Mouse (Mus musculus): Measurements from ENCODE around the gene Olfr435.
"Not testable (repeated sequence)": the region's sequence is repeated elsewhere in the genome, so short reads cannot be mapped to it uniquely, and the experiment has no call there.

The Olfr435 gene

DNA sequence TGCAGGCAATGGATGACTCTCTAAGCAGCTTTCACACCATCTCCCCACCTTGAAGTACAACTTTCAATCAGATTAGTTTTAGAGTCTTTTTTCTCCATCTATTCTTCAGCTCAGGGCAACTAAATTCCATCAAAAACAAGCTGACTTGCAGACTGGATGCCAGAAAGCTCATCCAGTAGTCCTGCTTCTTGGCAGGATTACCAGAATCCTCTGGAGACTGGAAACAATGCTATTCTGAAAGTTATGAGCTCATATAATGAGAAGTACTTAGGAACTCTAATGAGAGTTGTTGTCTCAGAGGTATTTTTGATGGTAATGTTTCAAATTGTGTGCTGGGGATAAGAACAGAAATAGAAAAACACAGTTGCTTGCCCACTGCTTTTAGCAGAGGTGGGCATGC, at the start of gene Olfr435:
Gene Olfr435 (plus strand): TSS at position 366 of the 400 bp plus-strand sequence.
- DNase-seq (ENCODE audit: low spot score), result no peak

DNA sequence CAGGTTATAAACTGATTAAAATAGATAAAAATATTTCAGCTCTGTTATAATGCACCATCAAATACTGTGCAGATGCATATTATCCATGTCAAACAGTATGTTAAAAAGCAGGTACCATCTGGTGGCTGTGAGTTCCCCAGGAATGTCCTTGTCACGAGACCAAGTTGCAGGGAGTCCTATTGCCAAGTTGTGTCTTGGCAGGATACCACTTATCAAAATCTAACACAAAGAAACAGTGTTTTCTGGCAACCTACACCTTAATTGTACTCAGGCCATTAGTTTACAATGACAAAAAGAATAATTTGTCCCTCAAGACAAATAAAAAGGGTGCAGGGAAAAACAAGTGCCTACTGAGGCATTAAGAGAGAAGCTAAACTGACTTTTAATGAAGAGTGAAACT, 37.4 kb upstream of the Olfr435 start:
- DNase-seq (ENCODE audit: low spot score), result no peak

DNA sequence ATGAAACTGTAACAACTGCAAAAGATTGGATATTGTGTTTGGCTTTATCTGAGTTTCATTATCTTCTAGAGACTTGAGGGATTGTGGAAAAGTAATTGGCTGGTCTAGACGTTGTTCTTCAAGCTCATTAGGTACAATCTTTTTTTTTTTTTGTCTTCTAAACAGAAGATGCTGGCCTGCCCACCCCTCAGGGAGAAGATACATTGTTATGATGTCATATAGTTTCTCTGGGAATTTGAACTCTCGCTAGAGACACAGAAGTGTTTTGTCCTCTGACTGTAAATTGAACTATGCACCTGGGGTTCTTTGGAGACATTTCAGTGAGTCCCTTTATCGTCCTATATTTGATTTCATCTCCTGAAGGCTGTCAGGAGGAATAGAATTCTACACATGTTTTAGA, 34.0 kb upstream of the Olfr435 start, which contains the start of gene Olfr437:
Gene Olfr437 (plus strand): TSS at position 301 of the 400 bp plus-strand sequence.
- DNase-seq (ENCODE audit: low spot score), result no peak

DNA sequence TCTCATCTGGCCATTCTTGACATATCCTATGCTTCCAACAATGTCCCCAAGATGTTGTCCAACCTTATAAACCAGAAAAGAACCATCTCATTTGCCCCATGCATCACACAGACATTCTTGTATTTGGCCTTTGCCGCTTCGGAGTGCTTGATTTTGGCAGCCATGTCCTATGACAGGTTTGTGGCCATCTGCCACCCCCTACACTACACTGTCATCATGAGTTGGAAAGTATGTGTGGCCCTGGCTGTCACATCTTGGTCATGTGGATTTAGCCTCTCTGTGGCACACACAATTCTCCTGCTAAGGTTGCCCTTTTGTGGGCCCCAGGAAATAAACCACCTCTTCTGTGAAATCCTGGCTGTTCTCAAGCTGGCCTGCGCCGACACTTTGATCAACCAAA, 29.7 kb upstream of the Olfr435 start:
- no peak for DNase-seq (ENCODE audit: low spot score)

DNA sequence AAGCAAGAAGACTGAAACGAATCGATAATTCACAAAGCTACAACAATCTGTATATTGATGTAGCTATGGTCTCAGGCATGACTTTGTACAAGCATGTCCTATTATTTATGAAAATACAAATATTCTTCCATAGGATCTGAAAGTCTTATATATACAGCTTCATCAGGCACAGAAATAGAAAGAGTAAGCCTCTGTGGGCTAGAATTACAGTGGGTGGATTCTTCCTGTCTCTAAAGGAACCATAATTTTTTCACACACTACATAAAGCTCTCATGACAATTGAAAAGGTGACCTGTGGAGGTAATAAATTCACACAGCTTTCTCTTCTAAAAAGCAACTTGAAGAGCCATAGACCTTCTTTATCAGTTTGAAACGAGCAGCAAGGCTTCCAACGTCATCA, 25.1 kb upstream of the Olfr435 start, which contains the start of gene Olfr13:
Gene Olfr13 (plus strand): TSS at position 301 of the 400 bp plus-strand sequence.
- DNase-seq (ENCODE audit: low spot score), result no peak

DNA sequence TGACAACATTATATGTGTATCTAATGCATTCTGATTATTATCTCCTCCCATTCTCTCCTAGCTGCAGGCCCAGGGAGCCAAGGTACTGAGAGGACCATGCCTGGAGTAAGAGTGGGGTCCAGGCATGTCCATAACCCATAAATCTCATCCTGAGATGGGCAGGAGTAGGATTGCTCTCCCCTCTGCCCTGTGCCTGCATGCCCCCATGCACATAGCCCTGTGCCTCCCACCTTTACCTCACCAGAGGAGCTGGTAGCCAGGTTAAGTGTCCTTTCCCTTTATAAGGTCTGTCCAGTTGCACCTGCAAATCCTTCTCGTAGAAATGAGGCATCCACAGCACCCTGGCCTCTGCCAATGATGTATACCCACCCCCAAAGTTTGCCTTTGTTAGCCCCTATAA, 18.8 kb upstream of the Olfr435 start:
- DNase-seq (ENCODE audit: low spot score), result no peak

DNA sequence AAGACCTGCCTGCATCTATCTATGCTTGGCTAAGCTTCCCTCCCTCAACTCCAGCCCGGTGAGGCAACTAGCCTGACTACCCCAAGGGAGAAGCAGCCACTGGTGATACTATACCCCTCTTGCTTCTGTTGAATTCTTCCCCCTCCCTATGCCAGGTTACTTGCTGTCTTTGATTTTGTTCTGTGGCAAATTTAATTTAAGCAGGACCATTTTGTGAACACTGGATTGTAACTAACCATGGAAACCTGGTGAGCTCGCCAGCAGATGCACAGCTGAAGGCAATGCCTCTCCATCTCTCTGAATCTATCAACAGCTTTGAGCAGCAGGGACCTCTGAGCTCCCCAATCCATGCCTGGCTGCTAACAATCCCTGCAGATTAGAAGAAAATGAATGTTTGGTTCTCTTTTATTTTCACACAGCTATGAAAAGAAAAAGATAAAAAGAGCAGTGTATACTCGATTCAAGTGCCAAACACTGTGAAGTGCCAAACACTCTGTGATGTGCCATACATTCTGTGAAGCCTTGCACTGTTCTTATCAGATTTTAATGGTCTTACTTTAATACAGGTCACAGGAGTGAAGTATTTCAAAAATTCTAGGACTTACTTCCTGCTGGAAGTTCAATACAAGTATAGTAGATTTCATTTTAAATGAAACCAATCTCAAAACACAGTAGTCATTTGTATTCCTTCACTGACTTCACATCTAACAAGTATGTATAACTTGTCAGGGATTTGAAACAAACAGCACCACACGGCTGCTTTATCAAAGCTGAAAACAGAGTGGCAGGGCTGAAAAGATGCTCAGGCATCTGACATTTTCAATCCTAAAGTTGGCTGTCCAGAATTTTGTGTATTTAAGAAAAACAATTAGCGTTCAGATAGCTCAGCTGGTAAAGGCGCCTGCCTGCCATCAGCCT, 18.1 kb upstream of the Olfr435 start:
- no peak for DNase-seq (ENCODE audit: low spot score)

DNA sequence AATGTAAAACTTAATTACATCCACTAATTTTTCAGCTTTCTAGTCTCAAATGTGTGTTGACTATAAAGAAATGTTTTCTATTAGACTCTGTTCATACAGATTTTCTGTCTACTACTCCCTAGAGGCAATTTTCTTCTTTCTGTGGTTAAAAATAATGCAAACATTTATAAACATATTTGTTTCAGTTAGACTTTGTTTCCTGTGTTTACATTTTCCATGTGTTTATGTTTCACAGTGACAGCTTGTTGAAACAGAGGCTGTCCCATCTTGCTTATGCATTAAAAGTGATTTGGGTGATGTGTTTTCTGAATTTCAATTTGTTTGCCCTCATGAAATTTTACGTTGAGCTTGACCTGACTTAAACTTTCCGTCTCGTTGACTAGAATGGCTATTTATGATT, 6.0 kb upstream of the Olfr435 start:
- no peak for DNase-seq (ENCODE audit: low spot score)

DNA sequence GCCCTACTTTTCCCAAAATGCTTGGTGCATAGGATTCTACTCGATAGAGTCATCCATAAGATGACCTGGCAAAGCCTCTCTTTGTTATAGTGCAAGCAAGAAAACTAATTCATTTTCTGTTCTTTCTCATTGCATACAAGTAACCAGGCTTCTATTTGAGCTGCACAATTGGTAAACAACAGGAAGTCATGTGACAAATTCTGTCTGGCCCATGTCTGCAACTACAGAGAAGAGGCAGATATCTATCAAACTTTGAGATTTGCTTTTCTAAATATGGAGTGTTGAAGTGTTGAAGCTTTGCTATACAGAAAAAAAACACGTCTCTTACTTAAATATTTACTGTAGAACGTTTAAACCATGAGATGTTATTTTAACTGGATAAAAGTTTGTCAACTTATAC, 1.1 kb downstream of the Olfr435 start:
- DNase-seq (ENCODE audit: low spot score), result no peak

DNA sequence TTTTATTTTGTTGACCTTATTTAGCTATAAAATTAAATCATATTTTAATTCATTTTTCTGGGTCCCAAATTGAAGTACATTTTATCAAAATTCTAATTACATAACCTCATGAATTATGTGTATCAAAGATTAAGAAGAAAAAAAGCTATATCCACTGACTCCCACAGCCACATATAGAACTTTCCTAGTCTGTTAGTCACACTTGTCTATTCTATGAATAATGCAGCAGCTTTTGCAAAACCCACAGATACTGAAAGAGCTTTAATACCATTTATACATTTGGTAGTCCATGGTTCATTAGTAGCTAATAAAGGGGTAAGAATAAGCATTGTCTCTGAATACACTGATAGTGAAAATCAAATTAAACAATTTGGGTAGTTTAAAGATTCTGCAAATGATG, 5.8 kb downstream of the Olfr435 start:
- no peak for DNase-seq (ENCODE audit: low spot score)

DNA sequence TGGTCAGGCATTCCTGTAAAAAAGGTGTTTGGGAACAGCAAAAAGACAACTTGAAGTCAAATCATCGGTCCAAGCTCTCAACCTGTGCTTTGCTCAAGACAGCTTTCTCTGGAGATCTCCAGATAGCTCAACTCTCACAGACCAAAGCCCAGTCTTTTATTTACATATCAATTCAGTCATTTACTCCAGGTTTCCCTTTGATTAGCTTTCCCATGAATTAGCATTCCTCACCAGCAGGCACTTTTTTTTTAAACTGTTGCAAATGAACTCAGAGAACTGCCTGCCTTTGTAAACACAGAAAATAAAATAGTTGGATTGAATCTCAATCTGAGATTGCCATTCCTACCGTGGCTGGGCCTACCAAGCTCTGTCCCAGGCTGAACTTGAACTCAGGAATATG, 8.4 kb downstream of the Olfr435 start:
- DNase-seq (ENCODE audit: low spot score), result no peak

DNA sequence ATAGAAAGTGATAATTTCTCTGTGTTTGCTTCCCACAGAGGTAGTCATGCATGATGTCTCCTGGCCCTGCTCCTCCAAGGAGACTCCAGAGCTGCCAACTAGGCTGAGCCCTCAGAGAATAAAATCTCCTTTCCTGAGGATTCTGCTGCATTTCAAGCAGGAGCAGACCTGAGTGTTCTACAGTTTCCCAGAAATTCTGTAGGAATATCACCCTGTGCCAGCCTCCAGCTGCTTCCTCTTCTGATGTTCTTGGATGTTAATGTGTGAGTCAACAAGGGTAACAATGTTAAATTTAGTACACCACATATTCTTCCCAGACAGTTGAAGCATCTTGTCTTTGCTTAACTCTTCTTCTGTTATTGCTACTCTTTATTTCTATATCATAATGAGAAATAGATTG, 15.9 kb downstream of the Olfr435 start, which contains the start of gene Olfr434:
Gene Olfr434 (plus strand): TSS at position 149 of the 400 bp plus-strand sequence.
- not testable (repeated sequence) for DNase-seq (ENCODE audit: low spot score)

DNA sequence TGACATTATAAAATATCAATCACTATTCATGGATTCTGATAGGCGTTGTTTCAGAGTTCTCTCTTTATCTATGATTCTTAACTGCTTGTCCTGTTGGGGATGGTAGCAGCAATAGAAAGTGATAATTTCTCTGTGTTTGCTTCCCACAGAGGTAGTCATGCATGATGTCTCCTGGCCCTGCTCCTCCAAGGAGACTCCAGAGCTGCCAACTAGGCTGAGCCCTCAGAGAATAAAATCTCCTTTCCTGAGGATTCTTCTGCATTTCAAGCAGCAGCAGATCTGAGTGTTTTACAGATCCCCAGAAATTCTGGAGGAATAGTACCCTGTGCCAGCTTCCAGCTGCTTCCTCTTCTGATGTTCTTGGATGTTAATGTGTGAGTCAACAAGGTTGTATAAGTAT, 34.3 kb downstream of the Olfr435 start, which contains the start of gene Olfr47:
Gene Olfr47 (plus strand): TSS at position 275 of the 400 bp plus-strand sequence.
- not testable (repeated sequence) for DNase-seq (ENCODE audit: low spot score)

DNA sequence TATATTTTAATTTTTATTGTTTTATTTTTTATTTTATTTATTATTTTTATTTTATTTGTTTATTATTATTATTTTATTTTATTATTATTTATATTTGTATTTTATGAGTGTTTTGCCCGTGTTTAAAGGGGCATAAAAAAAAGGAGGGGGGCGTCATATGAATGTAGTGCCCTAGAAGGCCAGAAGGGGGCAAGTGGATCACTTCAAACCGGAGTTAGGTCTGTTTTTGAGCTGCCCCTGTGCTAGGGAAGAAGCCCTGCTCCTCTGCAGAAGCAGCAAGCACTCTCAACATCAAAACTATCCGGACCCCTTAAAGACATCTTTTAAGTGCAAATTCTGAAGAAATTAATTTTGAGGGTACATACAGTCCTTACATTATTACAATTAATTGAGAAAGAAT, 45.1 kb downstream of the Olfr435 start:
- DNase-seq (ENCODE audit: low spot score), result no peak

DNA sequence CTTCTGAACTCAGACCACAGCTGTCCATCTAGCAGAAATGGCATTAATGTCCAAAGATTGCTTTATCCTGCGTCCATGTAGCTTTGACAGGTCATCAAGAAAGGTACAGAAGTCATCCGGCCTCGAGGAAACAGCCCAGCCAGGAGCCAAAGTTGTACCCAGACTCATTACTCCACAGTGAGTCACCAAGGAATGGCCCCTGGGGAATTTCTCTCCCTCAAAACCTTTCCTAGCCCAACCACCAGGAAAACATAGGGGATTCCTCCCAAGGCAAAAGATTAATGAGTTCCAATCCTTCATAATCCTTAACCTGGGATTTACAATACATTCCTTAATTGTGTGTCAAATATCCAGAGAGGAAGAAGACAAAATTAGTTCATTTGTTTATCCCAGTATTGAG, 50.5 kb downstream of the Olfr435 start:
- no peak for DNase-seq (ENCODE audit: low spot score)

DNA sequence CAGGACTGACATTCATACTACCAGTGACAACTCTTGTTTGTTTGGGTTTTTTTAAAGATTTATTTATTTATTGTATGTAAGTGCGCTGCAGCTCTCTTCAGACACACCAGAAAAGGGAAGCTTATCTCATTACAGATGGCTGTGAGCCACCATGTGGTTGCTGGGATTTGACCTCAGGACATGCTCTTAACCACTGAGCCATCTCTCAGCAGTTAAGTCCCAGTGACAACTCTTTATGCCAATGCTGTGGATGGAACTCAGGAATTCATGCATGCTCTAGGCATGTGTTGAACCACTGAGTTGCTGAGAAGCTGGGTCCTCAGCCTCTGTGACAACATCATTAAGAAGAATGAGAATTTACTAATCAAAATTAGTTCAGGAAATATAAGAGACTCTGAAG, 56.0 kb downstream of the Olfr435 start:
- no peak for DNase-seq (ENCODE audit: low spot score)
